Mouse (Mus musculus) MEL (cell line): Measurements from ENCODE around the gene Pmfbp1.

Experiments used
- CTCF ChIP-seq, 3 experiments: IDR thresholded peaks in 2 of 3; conservative IDR thresholded peaks in 1 of 3; 2 replicates each; pipeline ENCODE4 v1.5.1; 2011 to 2012; ENCODE audit warnings: low read length in 3 of 3, low read depth in 2 of 3, mild to moderate bottlenecking in 2 of 3, improper control_type of control experiment in 1 of 3, inconsistent platforms in 1 of 3, mixed read lengths in 1 of 3, moderate library complexity in 1 of 3; ENCODE audit not compliant: control insufficient read depth in 1 of 3, insufficient read depth in 1 of 3, poor library complexity in 1 of 3, severe bottlenecking in 1 of 3
- E2F4 ChIP-seq: IDR thresholded peaks from 2 replicates; pipeline ENCODE4 v1.6.1; 2011; ENCODE audit warnings: low read depth, low read length, improper control_type of control experiment, borderline replicate concordance
- EP300 ChIP-seq, 2 experiments: IDR thresholded peaks; 2 replicates each; pipeline ENCODE4 v1.6.1; 2011; ENCODE audit warnings: improper control_type of control experiment in 2 of 2, low read length in 2 of 2, low read depth in 1 of 2, mild to moderate bottlenecking in 1 of 2
- MAZ ChIP-seq: IDR thresholded peaks from 2 replicates; pipeline ENCODE4 v1.6.1; 2012; ENCODE audit warnings: low read depth, mild to moderate bottlenecking, inconsistent platforms, low read length, improper control_type of control experiment
- NRF1 ChIP-seq: IDR thresholded peaks from 2 replicates; pipeline ENCODE4 v1.6.1; 2014; ENCODE audit warnings: low read depth, mild to moderate bottlenecking, inconsistent platforms, low read length, improper control_type of control experiment, moderate library complexity; ENCODE audit not compliant: poor library complexity, insufficient read depth, severe bottlenecking
- POLR2AphosphoS2 ChIP-seq: IDR thresholded peaks from 2 replicates; pipeline ENCODE4 v1.6.1; 2011; ENCODE audit warnings: low read length, improper control_type of control experiment
- POLR2AphosphoS5 ChIP-seq: IDR thresholded peaks from 2 replicates; pipeline ENCODE4 v1.6.1; 2012; ENCODE audit warnings: low read depth, borderline replicate concordance, mild to moderate bottlenecking, inconsistent platforms, low read length, moderate library complexity, mixed read lengths
- UBTF ChIP-seq: IDR thresholded peaks from 2 replicates; pipeline ENCODE4 v1.6.1; 2012; ENCODE audit warnings: low read depth, mild to moderate bottlenecking, inconsistent platforms, low read length, improper control_type of control experiment, moderate library complexity, borderline replicate concordance; ENCODE audit not compliant: insufficient read depth
- USF1 ChIP-seq: IDR thresholded peaks from 2 replicates; pipeline ENCODE4 v1.6.1; 2014; ENCODE audit warnings: low read depth, mild to moderate bottlenecking, inconsistent platforms, low read length, improper control_type of control experiment, moderate library complexity
- ZMIZ1 ChIP-seq: IDR thresholded peaks from 2 replicates; pipeline ENCODE4 v1.6.1; 2012; ENCODE audit warnings: low read depth, mild to moderate bottlenecking, inconsistent platforms, low read length, improper control_type of control experiment, moderate library complexity

- no peak for TF ChIP-seq POLR2AphosphoS2
- TF ChIP-seq CTCF (IDR thresholded peaks at IDR 0.05 in 2 of 3, conservative IDR thresholded peaks at IDR 0.05 in 1 of 3; ENCODE audit: control insufficient read depth in 1 of 3, insufficient read depth in 1 of 3, low read depth in 2 of 3, low read length in 3 of 3, poor library complexity in 1 of 3, severe bottlenecking in 1 of 3), result no peak
- TF ChIP-seq POLR2AphosphoS5, result no peak
- no peak for TF ChIP-seq USF1
- TF ChIP-seq UBTF, result no peak
- no peak for TF ChIP-seq EP300 (IDR thresholded peaks at IDR 0.05; ENCODE audit: low read depth in 1 of 2, low read length in 2 of 2)
- TF ChIP-seq E2F4, result no peak
- TF ChIP-seq ZMIZ1, result no peak
- no peak for TF ChIP-seq MAZ
- no peak for TF ChIP-seq NRF1
Measured at GRCm38 (mm10) chr8:109564766-109565165, 70.9 kb downstream of the Pmfbp1 start.
